Mouse (Mus musculus) liver, postnatal 0 days (tissue): Measurements from ENCODE around the gene Gtpbp2.

Experiments
- CTCF ChIP-seq: sonication (generic); IDR thresholded peaks from 2 replicates; pipeline ENCODE4 v1.5.1; 2016; ENCODE audit warnings: antibody characterized with exemption, low read depth
- EP300 ChIP-seq: IDR thresholded peaks from 2 replicates; pipeline ENCODE4 v1.6.1; 2016; ENCODE audit warnings: antibody characterized with exemption, low read depth, mild to moderate bottlenecking

DNA sequence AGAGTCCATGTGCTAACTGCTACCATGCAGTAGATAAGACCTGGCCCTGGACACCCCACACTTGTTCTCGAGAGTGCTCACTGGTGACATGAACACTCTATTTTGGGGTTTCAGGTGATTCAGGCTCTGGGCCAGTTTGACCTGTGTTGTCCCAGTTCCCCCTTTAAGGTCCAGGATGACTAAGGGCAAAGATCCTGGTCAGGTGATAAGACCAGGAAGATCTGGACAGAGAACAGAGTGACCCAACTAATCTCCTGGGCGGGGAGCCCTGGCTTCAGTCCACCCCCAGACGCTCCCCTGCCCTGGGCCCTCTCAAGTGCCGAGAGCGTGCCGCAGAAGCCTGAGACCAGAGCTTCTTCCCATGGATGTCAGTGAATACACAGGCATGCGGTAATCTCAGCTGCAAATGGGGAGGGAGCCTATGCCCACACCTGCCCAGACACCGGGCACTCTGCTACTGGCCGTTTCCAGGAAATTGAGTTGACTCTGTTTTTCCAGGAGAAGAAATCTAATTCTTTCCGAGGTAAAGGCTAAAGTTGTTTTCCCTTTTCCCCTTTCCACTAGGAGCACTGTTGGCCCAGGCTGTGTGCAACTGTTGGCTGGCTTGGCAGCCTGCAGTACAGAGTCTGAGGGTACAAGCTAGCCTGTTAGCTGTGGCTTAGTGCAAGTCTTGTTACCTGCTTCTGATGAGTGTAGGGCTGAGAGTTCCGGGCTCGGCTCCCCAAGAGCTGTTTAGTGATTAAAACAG, 36.7 kb upstream of the Gtpbp2 start:
- no peak for TF ChIP-seq CTCF
- no peak for TF ChIP-seq EP300
